Mouse (Mus musculus): Measurements from ENCODE around the gene Rnf181.

GRCm38 (mm10) chr6:72352636-72353405 is 13.9 kb downstream of the Rnf181 start:
- no peak for TF ChIP-seq CTCF (IDR thresholded peaks at IDR 0.05; ENCODE audit: extremely low read depth, insufficient read depth, insufficient read length, insufficient replicate concordance)
- no peak for TF ChIP-seq POLR2A (IDR thresholded peaks at IDR 0.05; ENCODE audit: low read depth, low read length)

Data from spleen, adult 2 months (tissue).